Mouse (Mus musculus) embryonic facial prominence, embryonic 15.5 days (tissue): Measurements from ENCODE around the gene Efcab8. TPM values are rescaled to one million over a fixed set of nuclear protein-coding genes. Genes with fewer than 3 reads are reported as not detected.

Experiments used
- ATAC-seq: fragments of 200-750 bp; cut with Nextera tagmentation; 2 replicates; pipeline ENCODE4 v1.8.0; 2017; ENCODE audit warnings: low read depth, moderate TSS enrichment; ENCODE audit not compliant: insufficient number of reproducible peaks, low FRiP score, low TSS enrichment
- H3K27ac ChIP-seq: fragments of 300-500 bp; sonication (generic); replicated peaks from 2 replicates; pipeline ENCODE4 v1.5.1; 2015; ENCODE audit warnings: mild to moderate bottlenecking, inconsistent platforms
- H3K27me3 ChIP-seq: fragments of 300-500 bp; sonication (generic); 2 replicates; pipeline ENCODE4 v1.6.1; 2015; ENCODE audit warnings: inconsistent platforms
- H3K36me3 ChIP-seq: fragments of 300-500 bp; sonication (generic); 2 replicates; pipeline ENCODE4 v1.6.1; 2015; ENCODE audit warnings: mild to moderate bottlenecking, inconsistent platforms
- H3K4me1 ChIP-seq: fragments of 300-500 bp; sonication (generic); 2 replicates; pipeline ENCODE4 v1.6.1; 2015; ENCODE audit warnings: inconsistent platforms
- H3K4me2 ChIP-seq: fragments of 300-500 bp; sonication (generic); replicated peaks from 2 replicates; pipeline ENCODE4 v1.6.1; 2015; ENCODE audit warnings: mild to moderate bottlenecking, inconsistent platforms
- H3K4me3 ChIP-seq: fragments of 300-500 bp; sonication (generic); replicated peaks from 2 replicates; pipeline ENCODE4 v1.5.1; 2015; ENCODE audit warnings: mild to moderate bottlenecking, inconsistent platforms
- H3K9ac ChIP-seq: fragments of 300-500 bp; sonication (generic); 2 replicates; pipeline ENCODE4 v1.6.1; 2015; ENCODE audit warnings: inconsistent platforms
- H3K9me3 ChIP-seq: fragments of 300-500 bp; sonication (generic); replicated peaks from 2 replicates; pipeline ENCODE4 v1.6.1; 2016; ENCODE audit warnings: inconsistent platforms
- WGBS: fragments of 180-500 bp; shearing (Covaris S2); methylation state at CpG from one replicate; pipeline ENCODE4 v1.1.7; 2015; 5-methylcytosine and 5-hydroxymethylcytosine counted together
- polyA plus RNA-seq: library from polyadenylated mRNA; unstranded; fragments of >200 nt; fragmentation: Nextera tagmentation; extraction: Ambion mirVana; gene quantifications from 2 replicates; pipeline ENCODE4 v1.2.1, GENCODE M21; 2015

Efcab8 gene
- polyA plus RNA-seq, 1 experiment from 2014 or later = not detected

GRCm38 (mm10) chr2:153827171-153827830, 47.6 kb downstream of the Efcab8 start:
- WGBS = 86% methylated on average over 8 of the region's 8 CpGs
- Histone ChIP-seq H3K27me3 (no peaks in the 10 kb centered on the region), H3K9ac (no peak overlapping the region), H3K4me2 (no peak overlapping the region), H3K36me3 (no peaks in the 10 kb centered on the region), H3K27ac (no peak overlapping the region), H3K4me3 (no peak overlapping the region), H3K9me3 (no peaks in the 10 kb centered on the region), H3K4me1 (peaks cover 7% of the 10 kb centered on the region; the same call in 1 of the 2 replicates)
- ATAC-seq = no peak

GRCm38 (mm10) chr2:153828704-153829103, 49.0 kb downstream of the Efcab8 start:
- no peak overlapping the region for H3K4me3 ChIP-seq
- no peak overlapping the region for H3K27ac ChIP-seq
- H3K4me1 ChIP-seq = peaks cover 7% of the 10 kb centered on the region; the same call in 1 of the 2 replicates
- H3K27me3 ChIP-seq = no peaks in the 10 kb centered on the region
- H3K4me2 ChIP-seq = no peak overlapping the region
- ATAC-seq = no peak
- H3K9me3 ChIP-seq = no peaks in the 10 kb centered on the region
- WGBS = 66% methylated on average over 7 of the region's 7 CpGs
- H3K9ac ChIP-seq = no peak overlapping the region
- H3K36me3 ChIP-seq = no peaks in the 10 kb centered on the region

DNA sequence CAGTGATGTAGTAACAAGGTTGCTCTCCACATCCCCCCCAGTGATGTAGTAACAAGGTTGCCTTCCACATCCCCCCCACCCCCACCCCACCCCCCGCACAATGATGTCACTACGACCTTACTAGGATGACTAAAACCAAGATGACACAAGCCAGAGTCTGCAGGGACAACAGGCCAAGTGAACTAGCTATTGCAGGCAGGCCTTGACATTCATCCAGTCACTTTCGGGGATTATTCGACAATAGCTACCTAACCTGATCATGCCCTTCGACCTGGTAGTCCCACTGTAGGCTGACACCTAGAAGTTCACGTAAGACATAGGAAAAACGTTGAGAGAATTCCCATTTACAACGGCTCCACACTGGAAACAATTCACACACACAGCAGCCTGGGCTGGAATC, 53.6 kb downstream of the Efcab8 start:
- H3K4me1 ChIP-seq = no peaks in the 10 kb centered on the region
- 87% methylated on average over 8 of the region's 8 CpGs for WGBS
- no peaks in the 10 kb centered on the region for H3K36me3 ChIP-seq
- no peak for ATAC-seq
- H3K4me2 ChIP-seq = no peak overlapping the region
- no peak overlapping the region for H3K27ac ChIP-seq
- no peaks in the 10 kb centered on the region for H3K9me3 ChIP-seq
- no peak overlapping the region for H3K9ac ChIP-seq
- H3K27me3 ChIP-seq = no peaks in the 10 kb centered on the region
- no peak overlapping the region for H3K4me3 ChIP-seq

- Histone ChIP-seq H3K27me3 (no peaks in the 10 kb centered on the region), H3K4me3 (no peak overlapping the region), H3K36me3 (no peaks in the 10 kb centered on the region), H3K27ac (no peak overlapping the region), H3K4me2 (no peak overlapping the region), H3K4me1 (no peaks in the 10 kb centered on the region), H3K9ac (no peak overlapping the region), H3K9me3 (no peaks in the 10 kb centered on the region)
- WGBS = 75% methylated on average over 8 of the region's 8 CpGs
- no peak for ATAC-seq
Measured at GRCm38 (mm10) chr2:153842854-153843253, 63.1 kb downstream of the Efcab8 start.

DNA sequence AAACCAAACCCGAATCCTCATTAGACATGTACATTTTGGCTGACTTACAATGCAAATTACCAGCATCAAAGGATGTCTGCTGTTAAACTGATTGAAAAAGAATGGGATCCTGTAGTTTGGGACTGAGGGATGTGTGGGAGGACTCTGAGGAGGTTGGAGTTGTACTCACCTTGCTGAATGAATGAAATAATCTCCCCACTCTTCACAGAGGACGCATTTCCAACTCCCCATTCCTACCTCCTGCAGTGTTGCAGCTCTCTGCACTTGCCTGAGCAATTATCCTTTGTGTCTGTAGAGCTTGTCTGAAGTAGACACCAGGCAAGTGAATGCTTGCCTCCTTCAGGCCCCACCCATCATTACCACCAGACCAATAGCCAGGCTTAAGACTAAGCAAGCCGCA, 68.7 kb downstream of the Efcab8 start:
- Histone ChIP-seq H3K36me3 (no peaks in the 10 kb centered on the region), H3K27ac (no peak overlapping the region), H3K9ac (no peak overlapping the region), H3K4me3 (no peak overlapping the region), H3K4me2 (no peak overlapping the region), H3K27me3 (no peaks in the 10 kb centered on the region), H3K9me3 (no peaks in the 10 kb centered on the region), H3K4me1 (no peaks in the 10 kb centered on the region)
- WGBS = 69% methylated on average over 3 of the region's 3 CpGs
- ATAC-seq = no peak

GRCm38 (mm10) chr2:153850351-153851029, 70.8 kb downstream of the Efcab8 start:
- 86% methylated on average over 6 of the region's 6 CpGs for WGBS
- Histone ChIP-seq H3K27me3 (no peaks in the 10 kb centered on the region), H3K4me1 (peaks cover 3% of the 10 kb centered on the region; the same call in 1 of the 2 replicates), H3K9me3 (no peaks in the 10 kb centered on the region), H3K9ac (no peak overlapping the region), H3K4me2 (no peak overlapping the region), H3K4me3 (no peak overlapping the region), H3K36me3 (no peaks in the 10 kb centered on the region), H3K27ac (no peak overlapping the region)
- ATAC-seq = no peak

DNA sequence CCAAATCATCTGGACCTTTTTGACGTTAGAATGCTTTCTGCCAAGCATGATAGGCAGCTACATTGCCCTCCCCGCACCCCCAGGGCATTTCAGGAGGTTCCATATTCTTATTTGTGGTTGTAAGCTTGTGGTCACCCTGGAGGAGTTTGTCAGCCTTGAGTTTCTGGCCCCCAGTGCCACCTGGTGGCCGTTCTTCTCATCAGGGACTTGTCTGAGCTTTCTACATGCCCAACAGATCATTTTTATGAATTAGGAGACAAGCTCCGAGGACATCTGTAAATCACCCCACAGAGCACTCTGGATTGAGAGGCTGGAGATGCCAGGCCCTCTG, 71.3 kb downstream of the Efcab8 start:
- H3K4me1 ChIP-seq = peaks cover 3% of the 10 kb centered on the region; the same call in 1 of the 2 replicates
- 52% methylated on average over 4 of the region's 4 CpGs for WGBS
- no peak overlapping the region for H3K9ac ChIP-seq
- no peak for ATAC-seq
- no peaks in the 10 kb centered on the region for H3K27me3 ChIP-seq
- H3K36me3 ChIP-seq = no peaks in the 10 kb centered on the region
- no peaks in the 10 kb centered on the region for H3K9me3 ChIP-seq
- H3K4me3 ChIP-seq = no peak overlapping the region
- no peak overlapping the region for H3K4me2 ChIP-seq
- no peak overlapping the region for H3K27ac ChIP-seq

DNA sequence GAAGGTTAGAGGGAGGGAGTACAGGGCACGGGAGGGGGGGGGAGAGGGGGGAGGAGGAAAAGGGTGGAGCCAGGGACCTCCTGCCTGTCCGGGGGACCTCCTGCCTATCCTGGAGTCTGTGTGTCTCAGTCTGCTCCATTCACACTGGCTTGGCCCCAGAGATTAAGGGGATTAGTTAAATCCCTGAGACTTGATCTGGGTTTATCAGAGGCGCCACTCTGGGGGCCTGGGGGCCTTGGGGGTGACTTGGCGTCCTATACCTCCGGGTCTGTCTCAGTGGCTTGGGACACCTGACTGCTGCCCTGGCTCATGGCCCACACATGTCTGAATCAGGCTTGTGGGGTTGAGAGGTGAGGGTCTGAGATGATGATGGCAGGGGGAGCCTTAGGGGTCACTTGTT, 73.8 kb downstream of the Efcab8 start:
- H3K9ac ChIP-seq = no peak overlapping the region
- H3K4me3 ChIP-seq = no peak overlapping the region
- no peaks in the 10 kb centered on the region for H3K9me3 ChIP-seq
- WGBS = 10% methylated on average over 5 of the region's 5 CpGs
- no peak overlapping the region for H3K27ac ChIP-seq
- no peaks in the 10 kb centered on the region for H3K27me3 ChIP-seq
- H3K4me2 ChIP-seq = no peak overlapping the region
- ATAC-seq = no peak
- H3K36me3 ChIP-seq = no peaks in the 10 kb centered on the region
- H3K4me1 ChIP-seq = peaks cover 3% of the 10 kb centered on the region; the same call in 1 of the 2 replicates

DNA sequence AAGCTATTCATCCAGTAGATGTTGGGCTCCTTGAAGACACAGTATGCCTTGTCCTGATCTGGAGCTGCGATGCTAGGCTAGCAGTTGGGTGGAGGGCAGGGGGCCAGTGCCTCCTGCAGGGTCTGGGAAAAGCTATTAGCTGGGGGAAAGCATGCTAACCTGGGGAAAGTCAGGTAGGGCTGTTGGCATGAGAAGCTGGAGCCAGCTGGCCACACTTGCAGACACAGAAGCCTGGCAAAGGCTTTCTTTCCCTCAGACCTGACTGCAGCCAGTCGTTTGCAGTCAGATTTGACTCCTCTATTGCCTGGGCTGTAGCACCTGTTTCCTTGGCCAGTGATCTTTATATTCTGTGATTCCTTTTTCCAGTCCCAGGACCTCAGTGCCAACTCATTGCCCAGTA, 79.8 kb downstream of the Efcab8 start:
- Histone ChIP-seq H3K27me3 (no peaks in the 10 kb centered on the region), H3K4me3 (no peak overlapping the region), H3K9me3 (no peaks in the 10 kb centered on the region), H3K9ac (no peak overlapping the region), H3K4me2 (no peak overlapping the region), H3K27ac (no peak overlapping the region), H3K36me3 (no peaks in the 10 kb centered on the region), H3K4me1 (0 out of 2 replicates have a peak, but pooled peaks cover 3% of the 10 kb centered on the region)
- 54% methylated on average over 2 of the region's 2 CpGs for WGBS
- ATAC-seq = no peak

- no peak overlapping the region for H3K4me3 ChIP-seq
- no peak overlapping the region for H3K4me2 ChIP-seq
- H3K27ac ChIP-seq = no peak overlapping the region
- no peak for ATAC-seq
- H3K4me1 ChIP-seq = 0 out of 2 replicates have a peak, but pooled peaks cover 3% of the 10 kb centered on the region
- WGBS = 80% methylated on average over 11 of the region's 11 CpGs
- H3K9ac ChIP-seq = no peak overlapping the region
- H3K36me3 ChIP-seq = no peaks in the 10 kb centered on the region
- no peaks in the 10 kb centered on the region for H3K9me3 ChIP-seq
- no peaks in the 10 kb centered on the region for H3K27me3 ChIP-seq
Measured at GRCm38 (mm10) chr2:153860315-153860714, 80.6 kb downstream of the Efcab8 start.

DNA sequence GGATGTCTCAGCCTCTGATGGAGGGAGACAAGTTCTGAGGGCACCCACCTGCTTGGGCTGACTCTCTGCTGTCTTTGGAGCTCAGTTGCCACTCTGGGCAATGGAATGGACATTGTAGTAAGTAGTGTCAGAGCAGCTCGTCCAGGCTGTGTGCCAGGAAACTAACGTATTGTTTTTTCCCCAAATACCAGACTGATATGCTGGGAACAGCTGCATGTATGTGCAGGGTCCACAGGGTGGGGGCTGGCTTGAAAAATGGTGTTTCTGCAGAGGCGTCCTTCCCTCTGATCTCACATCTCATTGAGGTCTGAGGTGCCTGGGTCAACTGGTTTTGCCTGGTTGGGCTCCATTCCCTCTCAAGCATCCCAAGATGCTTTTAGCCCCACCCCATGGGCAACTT, 81.0 kb downstream of the Efcab8 start:
- no peaks in the 10 kb centered on the region for H3K27me3 ChIP-seq
- H3K4me3 ChIP-seq = no peak overlapping the region
- H3K4me2 ChIP-seq = no peak overlapping the region
- no peaks in the 10 kb centered on the region for H3K9me3 ChIP-seq
- peak; percentile 37; the same call in 1 of the 2 replicates for ATAC-seq
- WGBS = 63% methylated on average over 3 of the region's 3 CpGs
- no peak overlapping the region for H3K27ac ChIP-seq
- H3K4me1 ChIP-seq = 0 out of 2 replicates have a peak, but pooled peaks cover 3% of the 10 kb centered on the region
- no peaks in the 10 kb centered on the region for H3K36me3 ChIP-seq
- no peak overlapping the region for H3K9ac ChIP-seq

DNA sequence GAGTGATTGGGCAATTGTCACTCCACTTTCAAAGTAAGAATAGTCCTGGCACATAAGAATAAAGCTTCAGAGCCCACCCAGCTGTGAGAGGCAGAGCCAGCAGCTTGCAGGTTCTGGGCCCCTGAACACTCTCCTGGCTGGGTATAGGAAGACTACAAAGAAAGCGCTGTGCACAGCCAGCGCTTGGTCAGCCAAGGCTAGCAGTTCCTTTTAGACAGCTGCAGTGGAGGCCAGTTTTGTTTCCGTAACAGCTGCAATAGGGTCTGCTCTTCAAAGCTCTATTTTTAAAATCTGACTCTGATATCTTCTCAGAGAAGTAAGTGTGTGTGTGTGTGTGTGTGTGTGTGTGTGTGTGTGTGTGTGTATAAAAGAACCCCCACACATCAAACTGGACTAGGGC, 82.2 kb downstream of the Efcab8 start:
- H3K4me3 ChIP-seq = no peak overlapping the region
- ATAC-seq = no peak; the same call in 1 of the 2 replicates

More for the DNA sequence above, 82.2 kb downstream of the Efcab8 start:
- no peak overlapping the region for H3K9ac ChIP-seq
- no peak overlapping the region for H3K27ac ChIP-seq
- H3K9me3 ChIP-seq = no peaks in the 10 kb centered on the region
- H3K4me1 ChIP-seq = 0 out of 2 replicates have a peak, but pooled peaks cover 3% of the 10 kb centered on the region
- no peaks in the 10 kb centered on the region for H3K27me3 ChIP-seq
- WGBS = 68% methylated on average over 3 of the region's 3 CpGs
- H3K36me3 ChIP-seq = no peaks in the 10 kb centered on the region
- no peak overlapping the region for H3K4me2 ChIP-seq
